Mouse (Mus musculus): ENCODE results near the gene Rgs7. TPM values are rescaled to one million over a fixed set of nuclear protein-coding genes. Genes with fewer than 3 reads are reported as not detected.

The Rgs7 gene
- polyA plus RNA-seq, 1 experiment: 90.9 TPM

GRCm38 (mm10) chr1:175433622-175434204 is 58.6 kb downstream of the Rgs7 start:
- Histone ChIP-seq H3K4me3 (ENCODE audit: insufficient read depth, low read length) (no peak overlapping the region), H3K4me1 (ENCODE audit: control insufficient read depth, insufficient read depth, low read length) (peaks cover 8% of the 10 kb centered on the region), H3K27ac (ENCODE audit: insufficient read depth, low read length) (no peak overlapping the region)
- TF ChIP-seq POLR2A (IDR thresholded peaks at IDR 0.05; ENCODE audit: extremely low read depth, insufficient read depth, low read length) (no peak), CTCF (IDR thresholded peaks at IDR 0.05; ENCODE audit: extremely low read depth, insufficient read depth, low read length) (no peak)

DNA sequence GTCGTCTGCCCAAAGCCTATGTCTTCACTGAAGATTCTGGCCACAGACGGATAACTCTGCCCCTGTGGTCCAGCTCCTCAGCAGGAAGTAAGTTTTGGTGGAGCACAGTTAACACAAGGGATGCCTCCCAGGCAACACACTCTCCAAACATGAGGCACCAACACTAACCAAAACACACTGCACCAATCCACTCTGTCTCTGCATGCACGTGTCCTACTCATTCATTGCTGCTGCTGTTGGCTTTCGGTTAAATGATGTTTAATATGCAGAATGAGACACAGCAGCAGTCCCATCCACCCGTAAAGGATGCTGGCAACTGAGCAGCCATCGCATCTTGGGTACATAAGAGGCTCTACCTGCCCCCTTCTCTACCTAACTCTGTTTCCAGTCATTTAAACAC is 59.2 kb downstream of the Rgs7 start:
- TF ChIP-seq POLR2A (IDR thresholded peaks at IDR 0.05; ENCODE audit: extremely low read depth, insufficient read depth, low read length) (no peak), CTCF (IDR thresholded peaks at IDR 0.05; ENCODE audit: extremely low read depth, insufficient read depth, low read length) (no peak)
- H3K4me1 ChIP-seq (ENCODE audit: control insufficient read depth, insufficient read depth, low read length): peaks cover 7% of the 10 kb centered on the region
- H3K4me3 ChIP-seq (ENCODE audit: insufficient read depth, low read length): no peak overlapping the region
- H3K27ac ChIP-seq (ENCODE audit: insufficient read depth, low read length): no peak overlapping the region

DNA sequence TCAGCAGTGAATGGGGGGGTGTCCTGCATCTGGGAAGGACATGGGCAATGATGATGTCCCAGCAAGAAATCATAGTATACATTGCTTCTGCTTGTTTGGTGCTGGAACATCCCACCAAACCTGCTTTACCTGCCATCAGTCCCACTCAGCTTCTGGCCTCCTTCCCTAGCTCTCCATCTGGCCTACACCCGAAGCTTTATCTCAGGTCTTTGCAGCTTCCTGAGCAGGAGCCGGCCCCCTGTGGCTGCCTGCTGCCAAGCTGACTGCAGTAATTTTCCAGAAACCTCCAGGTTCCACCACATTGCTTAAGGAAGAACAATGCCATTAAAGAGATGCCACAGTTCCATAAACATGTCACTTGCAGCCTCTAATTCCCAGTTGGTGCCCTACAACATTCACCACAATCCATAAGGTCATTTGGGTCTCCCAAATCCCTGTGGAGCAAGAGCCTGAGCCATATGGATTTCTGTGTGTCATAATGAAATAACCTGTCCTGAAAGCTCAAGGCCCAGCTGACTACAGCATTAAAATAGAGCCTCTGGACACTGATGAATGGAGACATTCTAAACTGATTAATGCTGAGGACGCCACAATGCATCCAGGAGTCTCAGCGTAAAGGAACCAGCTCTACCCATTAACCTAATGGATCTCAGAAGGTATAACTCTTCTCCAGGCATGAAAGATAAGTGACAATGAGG is 60.8 kb downstream of the Rgs7 start:
- Histone ChIP-seq H3K27ac (ENCODE audit: insufficient read depth, low read length) (0 out of 2 replicates have a peak overlapping the region, but pooled peaks have one; percentile 22), H3K4me3 (ENCODE audit: insufficient read depth, low read length) (no peak overlapping the region), H3K4me1 (ENCODE audit: control insufficient read depth, insufficient read depth, low read length) (peaks cover 9% of the 10 kb centered on the region)
- TF ChIP-seq CTCF (IDR thresholded peaks at IDR 0.05; ENCODE audit: extremely low read depth, insufficient read depth, low read length) (no peak), POLR2A (IDR thresholded peaks at IDR 0.05; ENCODE audit: extremely low read depth, insufficient read depth, low read length) (no peak)

- Histone ChIP-seq H3K4me3 (ENCODE audit: insufficient read depth, low read length) (no peak overlapping the region), H3K27ac (ENCODE audit: insufficient read depth, low read length) (no peak overlapping the region), H3K4me1 (ENCODE audit: control insufficient read depth, insufficient read depth, low read length) (peaks cover 3% of the 10 kb centered on the region; the same call in 1 of the 2 replicates)
- TF ChIP-seq POLR2A (IDR thresholded peaks at IDR 0.05; ENCODE audit: extremely low read depth, insufficient read depth, low read length): no peak
- TF ChIP-seq CTCF (IDR thresholded peaks at IDR 0.05; ENCODE audit: extremely low read depth, insufficient read depth, low read length): no peak
These were observed 65.2 kb downstream of the Rgs7 start for GRCm38 (mm10) chr1:175427112-175427511.

GRCm38 (mm10) chr1:175426393-175426792 is 65.9 kb downstream of the Rgs7 start:
- no peak for TF ChIP-seq CTCF (IDR thresholded peaks at IDR 0.05; ENCODE audit: extremely low read depth, insufficient read depth, low read length)
- no peak for TF ChIP-seq POLR2A (IDR thresholded peaks at IDR 0.05; ENCODE audit: extremely low read depth, insufficient read depth, low read length)
- no peak overlapping the region for H3K4me3 ChIP-seq (ENCODE audit: insufficient read depth, low read length)

DNA sequence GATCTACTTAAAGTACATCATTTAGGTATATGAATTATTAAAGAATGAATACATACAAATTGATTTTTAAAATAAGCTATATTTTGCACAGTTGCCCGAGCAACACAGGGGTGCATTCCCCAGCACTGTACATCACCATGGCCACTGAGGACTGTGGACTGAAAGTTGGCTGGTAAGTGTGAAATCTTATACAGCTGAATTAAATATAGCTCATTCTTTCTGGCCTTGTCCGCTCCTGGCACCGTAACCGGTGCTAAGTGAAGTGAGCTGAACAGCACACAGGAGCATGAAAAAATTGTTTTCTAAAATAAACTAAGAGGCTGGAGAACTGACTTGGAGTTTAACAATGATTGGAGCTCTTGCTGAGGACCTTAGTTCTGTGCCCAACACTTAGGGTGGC is 71.4 kb downstream of the Rgs7 start:
- TF ChIP-seq CTCF (IDR thresholded peaks at IDR 0.05; ENCODE audit: extremely low read depth, insufficient read depth, low read length): no peak
- TF ChIP-seq POLR2A (IDR thresholded peaks at IDR 0.05; ENCODE audit: extremely low read depth, insufficient read depth, low read length): no peak
- no peak overlapping the region for H3K4me3 ChIP-seq (ENCODE audit: insufficient read depth, low read length)
- H3K4me1 ChIP-seq (ENCODE audit: control insufficient read depth, insufficient read depth, low read length): no peaks in the 10 kb centered on the region; the same call in none of the 2 replicates
- H3K27ac ChIP-seq (ENCODE audit: insufficient read depth, low read length): no peak overlapping the region

More at GRCm38 (mm10) chr1:175426393-175426792, 65.9 kb downstream of the Rgs7 start:
- peaks cover 3% of the 10 kb centered on the region; the same call in 1 of the 2 replicates for H3K4me1 ChIP-seq (ENCODE audit: control insufficient read depth, insufficient read depth, low read length)
- H3K27ac ChIP-seq (ENCODE audit: insufficient read depth, low read length): no peak overlapping the region

- Histone ChIP-seq H3K4me1 (ENCODE audit: control insufficient read depth, insufficient read depth, low read length) (no peaks in the 10 kb centered on the region; the same call in none of the 2 replicates), H3K27ac (ENCODE audit: insufficient read depth, low read length) (no peak overlapping the region), H3K4me3 (ENCODE audit: insufficient read depth, low read length) (no peak overlapping the region)
- TF ChIP-seq CTCF (IDR thresholded peaks at IDR 0.05; ENCODE audit: extremely low read depth, insufficient read depth, low read length) (no peak), POLR2A (IDR thresholded peaks at IDR 0.05; ENCODE audit: extremely low read depth, insufficient read depth, low read length) (no peak)
These were observed 76.6 kb downstream of the Rgs7 start for GRCm38 (mm10) chr1:175415728-175416127.

DNA sequence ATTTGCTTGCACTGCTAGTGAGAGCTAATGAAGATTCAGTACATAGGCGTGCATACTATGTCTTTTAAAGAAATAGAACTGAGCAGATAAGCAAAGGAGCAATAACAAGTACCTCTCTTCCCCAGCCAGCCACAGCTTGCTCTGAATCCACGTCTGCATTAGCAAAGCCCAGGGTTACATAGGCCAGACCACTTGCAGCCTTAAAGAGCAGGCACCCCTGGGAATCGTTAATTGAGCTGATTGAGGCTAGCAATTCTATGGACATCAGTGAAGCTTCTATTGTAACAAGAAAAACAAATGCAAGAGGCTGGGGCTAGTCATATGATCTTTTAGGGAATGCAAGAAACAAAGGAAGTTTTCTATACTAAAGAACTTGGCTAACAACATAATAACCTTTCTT is 81.9 kb downstream of the Rgs7 start:
- no peaks in the 10 kb centered on the region; the same call in 1 of the 2 replicates for H3K4me1 ChIP-seq (ENCODE audit: control insufficient read depth, insufficient read depth, low read length)
- H3K27ac ChIP-seq (ENCODE audit: insufficient read depth, low read length): no peak overlapping the region
- TF ChIP-seq CTCF (IDR thresholded peaks at IDR 0.05; ENCODE audit: extremely low read depth, insufficient read depth, low read length): no peak
- no peak for TF ChIP-seq POLR2A (IDR thresholded peaks at IDR 0.05; ENCODE audit: extremely low read depth, insufficient read depth, low read length)
- H3K4me3 ChIP-seq (ENCODE audit: insufficient read depth, low read length): no peak overlapping the region

DNA sequence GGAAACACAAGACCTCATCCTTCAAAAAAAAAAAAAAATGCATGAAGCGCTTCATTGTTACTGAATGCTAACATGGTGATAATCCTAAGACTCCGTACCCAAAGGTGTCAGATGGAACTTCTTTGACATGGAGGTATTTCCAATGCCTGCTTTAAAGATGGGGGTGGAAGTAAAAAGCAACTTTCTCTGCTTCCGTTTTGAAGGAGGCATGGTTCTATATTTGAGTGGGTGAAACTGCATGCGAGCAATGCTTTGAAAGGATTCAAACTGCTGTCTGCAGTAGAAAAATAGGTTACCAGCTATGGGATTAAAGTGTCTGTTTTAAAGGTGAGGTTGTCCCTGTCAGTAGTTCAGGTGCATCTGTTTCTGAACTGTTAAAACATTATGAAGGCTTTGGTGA is 100.4 kb downstream of the Rgs7 start:
- H3K4me1 ChIP-seq (ENCODE audit: control insufficient read depth, insufficient read depth, low read length): no peaks in the 10 kb centered on the region; the same call in 1 of the 2 replicates
- H3K27ac ChIP-seq (ENCODE audit: insufficient read depth, low read length): no peak overlapping the region
- H3K4me3 ChIP-seq (ENCODE audit: insufficient read depth, low read length): no peak overlapping the region
- TF ChIP-seq POLR2A (IDR thresholded peaks at IDR 0.05; ENCODE audit: extremely low read depth, insufficient read depth, low read length) (no peak), CTCF (IDR thresholded peaks at IDR 0.05; ENCODE audit: extremely low read depth, insufficient read depth, low read length) (no peak)

- Histone ChIP-seq H3K4me3 (ENCODE audit: insufficient read depth, low read length) (no peak overlapping the region), H3K27ac (ENCODE audit: insufficient read depth, low read length) (no peak overlapping the region), H3K4me1 (ENCODE audit: control insufficient read depth, insufficient read depth, low read length) (peaks cover 4% of the 10 kb centered on the region; the same call in 1 of the 2 replicates)
- TF ChIP-seq POLR2A (IDR thresholded peaks at IDR 0.05; ENCODE audit: extremely low read depth, insufficient read depth, low read length): no peak
- TF ChIP-seq CTCF (IDR thresholded peaks at IDR 0.05; ENCODE audit: extremely low read depth, insufficient read depth, low read length): no peak
These were observed 103.0 kb downstream of the Rgs7 start for GRCm38 (mm10) chr1:175389250-175389649.

Data from cortical plate, adult 2 months (tissue).